Mouse (Mus musculus) liver, embryonic 14.5 days (tissue): ENCODE measurements around the gene Ces2a. TPM values are rescaled to one million over a fixed set of nuclear protein-coding genes. Genes with fewer than 3 reads are reported as not detected.

Experiments
- ATAC-seq: fragments of 200-750 bp; cut with Nextera tagmentation; 2 replicates; pipeline ENCODE4 v1.8.0; 2017; ENCODE audit warnings: moderate number of reproducible peaks, mild to moderate bottlenecking, moderate library complexity; ENCODE audit not compliant: insufficient read depth
- DNase-seq, 3 experiments: peaks; one replicate each; pipeline ENCODE4 v3.0.0-alpha.2; 2012 to 2013; ENCODE audit warnings: low read depth in 3 of 3, low spot score in 3 of 3
- H3K27ac ChIP-seq: fragments of 300-500 bp; sonication (generic); 2 replicates; pipeline ENCODE4 v1.5.1; 2014; ENCODE audit warnings: moderate library complexity, mild to moderate bottlenecking, control low read depth, inconsistent platforms
- H3K27me3 ChIP-seq: fragments of 300-500 bp; sonication (generic); 2 replicates; pipeline ENCODE4 v1.6.1; 2014; ENCODE audit warnings: mild to moderate bottlenecking, low read length, moderate library complexity; ENCODE audit not compliant: control insufficient read depth, insufficient read depth
- H3K36me3 ChIP-seq: fragments of 300-500 bp; sonication (generic); replicated peaks from 2 replicates; pipeline ENCODE4 v1.6.1; 2014; ENCODE audit warnings: low read depth; ENCODE audit not compliant: control insufficient read depth, insufficient read depth
- H3K4me1 ChIP-seq, 2 experiments: fragments of 200-500 bp in 1 of 2; fragments of 300-500 bp in 1 of 2; sonication (generic) in 1 of 2; replicated peaks; 2 replicates each; pipeline ENCODE4 v1.6.1; 2012 to 2014; ENCODE audit warnings: antibody characterized with exemption in 1 of 2, inconsistent platforms in 1 of 2, low read length in 1 of 2; ENCODE audit not compliant: control insufficient read depth in 2 of 2, insufficient read depth in 2 of 2
- H3K4me2 ChIP-seq: fragments of 300-500 bp; sonication (generic); 2 replicates; pipeline ENCODE4 v1.6.1; 2014; ENCODE audit warnings: low read depth, mild to moderate bottlenecking, control low read depth, moderate library complexity
- H3K4me3 ChIP-seq, 2 experiments: fragments of 200-500 bp in 1 of 2; fragments of 300-500 bp in 1 of 2; sonication (generic) in 1 of 2; 2 replicates each; pipeline ENCODE4 v1.5.1; 2012 to 2014; ENCODE audit warnings: low read depth in 2 of 2, low read length in 2 of 2, mild to moderate bottlenecking in 2 of 2, control low read depth in 1 of 2, inconsistent platforms in 1 of 2, moderate library complexity in 1 of 2; ENCODE audit not compliant: insufficient read depth in 1 of 2
- H3K9ac ChIP-seq: fragments of 300-500 bp; sonication (generic); replicated peaks from 2 replicates; pipeline ENCODE4 v1.6.1; 2014; ENCODE audit warnings: mild to moderate bottlenecking, control low read depth, moderate library complexity
- H3K9me3 ChIP-seq: fragments of 300-500 bp; sonication (generic); 2 replicates; pipeline ENCODE4 v1.6.1; 2016; ENCODE audit warnings: low read length, mixed read lengths; ENCODE audit not compliant: control insufficient read depth
- CTCF ChIP-seq: IDR thresholded peaks from 2 replicates; pipeline ENCODE4 v1.5.1; 2016; ENCODE audit warnings: antibody characterized with exemption, low read depth, control low read depth
- EP300 ChIP-seq: IDR thresholded peaks from 2 replicates; pipeline ENCODE4 v1.6.1; 2016; ENCODE audit warnings: antibody characterized with exemption, low read depth
- WGBS: fragments of 180-500 bp; shearing (Covaris S2); extraction: QIAGEN DNeasy Blood & Tissue Kit; methylation state at CpG from one replicate; pipeline ENCODE4 v1.1.7; 2014; ENCODE audit not compliant: insufficient replicate concordance; 5-methylcytosine and 5-hydroxymethylcytosine counted together
- polyA plus RNA-seq, 2 experiments: library from polyadenylated mRNA; depleted of rRNA in 1 of 2; stranded (reverse) in 1 of 2; unstranded in 1 of 2; fragments of >200 nt; fragmentation: Nextera tagmentation in 1 of 2; extraction: Ambion mirVana in 1 of 2; gene quantifications; 2 replicates each; pipeline versions ENCODE4 v1.2.1 to v1.2.3; 2012 to 2014

Gene Ces2a
- polyA plus RNA-seq (2012; rRNA removed) (10.6 and 11.3 TPM in 2 replicates), polyA plus RNA-seq (2014; fragmentation: Nextera tagmentation; extraction: Ambion mirVana) (9.9 and 12.1 TPM in 2 replicates)

DNA sequence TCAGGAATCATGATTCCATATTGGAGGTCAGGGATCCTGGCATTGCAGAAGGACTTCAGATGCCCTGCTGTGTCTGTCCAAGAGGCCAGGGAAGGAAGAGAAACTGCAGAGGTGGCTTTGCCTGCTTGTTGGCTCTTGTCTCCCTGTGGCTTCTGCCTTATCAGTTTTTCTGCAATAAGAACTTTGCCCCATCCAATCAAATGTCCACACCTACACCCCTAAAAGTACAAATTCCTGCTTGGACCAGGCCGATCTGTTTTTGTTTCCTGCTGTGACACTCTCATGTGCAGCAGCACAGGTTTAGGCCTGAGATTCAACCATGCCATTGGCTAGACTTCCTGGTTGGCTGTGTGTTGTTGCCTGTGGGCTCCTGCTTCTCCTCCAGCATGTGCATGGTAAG, at the start of gene Ces2a:
Gene Ces2a (plus strand): TSS at position 251 of the 400 bp plus-strand sequence.
- ATAC-seq (no peak), DNase-seq (peak in 1 of 3 experiments; percentile 4)
- Histone ChIP-seq H3K4me2 (0 out of 2 replicates have a peak within 1 kb of the TSS, but pooled peaks have one; percentile 28), H3K4me1 (peaks cover 0 to 2% of the 10 kb centered on the region in 2 experiments; a peak in 1 of 4 replicates), H3K9me3 (no peaks in the 10 kb centered on the region), H3K36me3 (no peaks in the 10 kb centered on the region), H3K4me3 (no peak within 1 kb of the TSS), H3K9ac (no peak within 1 kb of the TSS), H3K27me3 (no peaks in the 10 kb centered on the region), H3K27ac (no peak within 1 kb of the TSS)
- TF ChIP-seq CTCF (no peak), EP300 (no peak)
- WGBS = 50% methylated on average over 1 of the region's 1 CpGs

DNA sequence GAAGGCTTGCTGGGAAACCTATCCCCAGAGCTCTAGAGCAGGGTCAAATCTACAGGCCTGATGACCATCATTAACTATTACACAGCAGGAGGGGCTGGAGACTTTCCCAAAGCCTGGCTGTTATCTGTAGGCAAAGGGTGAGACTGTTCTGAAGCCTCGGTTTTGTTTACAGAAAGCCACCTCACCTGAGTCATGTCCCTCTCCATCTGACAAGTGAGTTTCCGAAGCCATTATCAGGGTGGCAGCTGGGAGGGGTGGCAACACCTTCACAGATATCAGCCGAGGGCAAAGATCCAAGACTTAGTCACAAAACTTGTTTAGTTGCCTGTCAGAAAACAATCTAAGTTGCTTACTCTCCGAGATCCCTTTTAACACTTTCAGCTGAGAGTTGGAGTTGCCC, 45.4 kb upstream of the Ces2a start:
- Histone ChIP-seq H3K27me3 (no peaks in the 10 kb centered on the region), H3K4me2 (no peak overlapping the region), H3K9ac (no peak overlapping the region), H3K36me3 (no peaks in the 10 kb centered on the region), H3K9me3 (no peaks in the 10 kb centered on the region), H3K4me3 (no peak overlapping the region), H3K4me1 (no peaks in the 10 kb centered on the region), H3K27ac (no peak overlapping the region)
- TF ChIP-seq EP300 (no peak), CTCF (no peak)
- ATAC-seq (no peak), DNase-seq (no peak)
- 35% methylated on average over 4 of the region's 4 CpGs for WGBS

GRCm38 (mm10) chr8:104698556-104698955, 35.2 kb upstream of the Ces2a start:
- H3K27ac ChIP-seq = no peak overlapping the region
- no peaks in the 10 kb centered on the region for H3K4me1 ChIP-seq
- no peak for ATAC-seq
- H3K9me3 ChIP-seq = no peaks in the 10 kb centered on the region
- DNase-seq = no peak
- H3K4me3 ChIP-seq = no peak overlapping the region
- no peaks in the 10 kb centered on the region for H3K36me3 ChIP-seq
- no peak overlapping the region for H3K4me2 ChIP-seq
- WGBS = 67% methylated on average over 2 of the region's 2 CpGs
- H3K27me3 ChIP-seq = no peaks in the 10 kb centered on the region
- H3K9ac ChIP-seq = no peak overlapping the region
- TF ChIP-seq EP300 (no peak), CTCF (no peak)

- Histone ChIP-seq H3K27ac (no peak overlapping the region), H3K36me3 (no peaks in the 10 kb centered on the region), H3K4me2 (no peak overlapping the region), H3K9me3 (no peaks in the 10 kb centered on the region), H3K4me3 (no peak overlapping the region), H3K4me1 (no peaks in the 10 kb centered on the region), H3K9ac (no peak overlapping the region), H3K27me3 (no peaks in the 10 kb centered on the region)
- 41% methylated on average over 2 of the region's 2 CpGs for WGBS
- TF ChIP-seq EP300 = no peak
- no peak for TF ChIP-seq CTCF
- no peak for ATAC-seq
- no peak for DNase-seq
Measured at GRCm38 (mm10) chr8:104701900-104702299, 31.9 kb upstream of the Ces2a start.

GRCm38 (mm10) chr8:104721166-104721565, 12.6 kb upstream of the Ces2a start:
- Histone ChIP-seq H3K9ac (no peak overlapping the region), H3K4me1 (no peaks in the 10 kb centered on the region), H3K27ac (no peak overlapping the region), H3K4me3 (no peak overlapping the region), H3K27me3 (no peaks in the 10 kb centered on the region), H3K9me3 (no peaks in the 10 kb centered on the region), H3K4me2 (no peak overlapping the region), H3K36me3 (no peaks in the 10 kb centered on the region)
- no peak for ATAC-seq
- TF ChIP-seq EP300 (no peak), CTCF (no peak)
- DNase-seq = no peak
- WGBS = 63% methylated on average over 8 of the region's 8 CpGs
